Mouse (Mus musculus) urinary bladder, postnatal 0 days (tissue): ENCODE measurements around the gene C3ar1. TPM values are rescaled to one million over a fixed set of nuclear protein-coding genes. Genes with fewer than 3 reads are reported as not detected.

Experiments used
- microRNA-seq: library from miRNA; unstranded; fragments of <30 nt; microRNA quantifications from one replicate; pipeline ENCODE4, GENCODE M21; 2016
- polyA plus RNA-seq: library from polyadenylated mRNA; unstranded; fragments of >200 nt; fragmentation: Nextera tagmentation; extraction: Ambion mirVana; gene quantifications from 2 replicates; pipeline ENCODE4 v1.2.1, GENCODE M21; 2015

C3ar1 gene
- 5.4 and 16.3 TPM in 2 replicates for polyA plus RNA-seq

GRCm38 (mm10) chr6:122855955-122856354 lies at the start of gene C3ar1:
Gene C3ar1, minus strand, starts transcription at chr6:122856161.

DNA sequence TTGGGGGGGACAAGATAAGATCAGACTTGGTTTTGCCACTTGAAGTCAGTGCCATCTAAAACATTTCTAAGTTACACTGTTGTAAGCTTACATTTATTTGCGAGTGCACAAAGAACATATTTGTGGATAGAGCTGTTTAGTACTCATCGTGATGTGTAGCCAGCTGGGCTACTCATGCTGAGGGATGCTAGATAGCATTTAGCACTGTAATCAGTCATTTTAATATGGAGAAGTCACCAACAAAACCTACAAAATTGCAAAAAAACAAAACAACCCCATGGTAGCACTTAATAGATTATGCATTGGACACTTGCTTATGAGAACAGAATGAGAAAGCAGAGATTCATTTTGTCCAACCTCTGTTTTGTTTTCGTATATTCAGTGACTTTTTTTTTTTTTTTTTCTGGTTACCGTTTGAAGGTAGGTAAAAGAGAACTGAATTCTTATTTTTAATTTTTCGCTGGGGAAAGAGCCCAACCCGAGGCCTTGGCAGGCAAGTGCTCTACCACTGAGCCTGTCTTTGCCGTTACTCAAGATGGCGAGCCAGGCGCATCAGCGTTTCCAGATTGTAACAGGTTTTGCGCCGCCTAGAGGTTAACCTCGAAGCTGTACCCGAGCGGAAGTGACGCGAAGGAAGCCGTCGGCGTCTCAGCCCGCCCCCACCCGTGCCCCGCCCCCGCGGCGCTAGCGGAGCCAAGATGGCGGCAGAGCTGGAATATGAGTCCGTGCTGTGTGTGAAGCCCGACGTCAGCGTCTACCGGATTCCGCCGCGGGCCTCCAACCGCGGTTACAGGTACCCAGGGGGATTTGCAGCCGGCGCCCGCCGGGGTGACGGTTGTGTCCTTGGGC lies 18.1 kb upstream of the C3ar1 start, which contains the start of gene Necap1:
TSS of gene Necap1 (plus strand) at position 604 of the 849 bp plus-strand sequence.

DNA sequence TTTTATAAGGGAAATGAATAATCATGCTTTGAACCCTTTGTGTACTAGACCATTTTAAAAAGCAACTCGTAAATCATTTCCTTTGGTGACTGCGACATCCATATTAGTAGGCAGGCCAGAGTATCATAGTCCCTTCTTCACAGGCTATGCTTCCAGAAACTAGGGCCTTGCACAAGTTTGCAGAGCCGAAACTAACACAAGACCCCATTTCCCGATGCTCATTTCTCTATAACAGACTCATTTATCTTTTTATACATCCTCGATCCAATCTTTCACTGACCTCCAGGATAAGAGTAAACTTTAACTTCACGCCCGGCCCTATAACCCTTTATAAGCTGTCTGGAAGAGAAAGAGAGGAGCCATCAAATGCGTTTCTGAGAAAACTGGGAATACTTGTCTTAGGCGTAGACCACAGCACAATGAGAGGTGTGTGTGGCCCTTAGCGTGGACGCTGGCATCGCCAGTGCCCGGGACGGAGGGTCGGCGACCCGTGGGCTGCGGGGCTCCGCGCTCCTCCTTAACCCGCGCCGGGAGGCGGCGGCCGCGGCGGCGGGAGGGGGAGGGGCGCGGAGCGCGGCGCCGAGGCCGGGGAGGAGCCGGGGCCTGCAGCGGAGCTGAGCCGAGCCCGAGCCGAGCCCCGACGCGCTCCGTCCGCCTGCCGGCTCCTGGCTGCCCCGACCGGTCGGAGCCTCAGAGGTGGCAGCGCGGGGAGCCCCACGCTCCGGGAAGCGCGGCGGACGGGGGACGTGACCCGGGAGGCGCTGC lies 36.5 kb downstream of the C3ar1 start, which contains the start of gene Foxj2:
TSS of gene Foxj2 (plus strand) at position 609 of the 765 bp plus-strand sequence.

DNA sequence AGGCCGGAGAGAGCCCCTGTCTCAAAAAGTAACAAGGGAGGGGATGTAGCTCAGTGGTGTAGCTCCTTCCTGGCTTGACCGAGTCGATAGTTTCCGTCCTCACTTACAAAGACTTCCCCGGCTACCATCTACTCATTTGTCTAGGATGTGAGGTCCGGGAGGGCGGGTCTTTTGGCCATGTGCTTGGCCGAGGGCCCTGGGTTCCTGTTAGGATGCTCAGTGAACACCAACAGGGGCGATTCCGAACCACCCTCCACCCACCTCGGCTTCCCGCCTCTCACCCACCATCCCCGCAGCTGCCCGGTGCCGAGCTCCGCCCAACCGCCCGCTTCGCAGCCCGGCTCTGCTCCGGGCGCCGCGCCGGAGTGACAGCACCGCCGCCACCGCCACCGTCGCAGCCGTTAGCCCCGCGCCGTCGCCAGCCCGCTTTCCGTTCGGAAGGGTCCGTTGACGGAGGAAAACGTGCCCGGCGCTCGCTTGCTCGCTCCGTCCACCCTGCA lies 54.6 kb downstream of the C3ar1 start, which contains the start of gene Slc2a3:
TSS of gene Slc2a3 (minus strand) at position 340 of the 500 bp plus-strand sequence.

Small RNAs within 50 kb of the gene (microRNA-seq; reads per million reads assigned to microRNA genes)
- gene Mir7231, result not detected

Other genes with a start within 250 kb of the C3ar1 start
- not detected in 2 replicates for gene Gdf3, start 246.1 kb downstream of the C3ar1 start, polyA plus RNA-seq
- not detected in 2 replicates for gene Dppa3, start 229.8 kb downstream of the C3ar1 start, polyA plus RNA-seq
- gene Nanog, start 148.7 kb downstream of the C3ar1 start, polyA plus RNA-seq, result 0.24 and 0.58 TPM in 2 replicates
- 4.4 and 5.1 TPM in 2 replicates for gene Slc2a3, start 54.5 kb downstream of the C3ar1 start, polyA plus RNA-seq
- gene Foxj2, start 36.2 kb downstream of the C3ar1 start, polyA plus RNA-seq, result 5.3 TPM in 2 replicates
- gene Necap1, start 18.3 kb upstream of the C3ar1 start, polyA plus RNA-seq, result 31.6 and 39.2 TPM in 2 replicates
- gene Clec4a1, start 65.7 kb upstream of the C3ar1 start, polyA plus RNA-seq, result 5.9 TPM in 2 replicates
- 4.7 TPM in 2 replicates for gene Clec4a3, start 96.4 kb upstream of the C3ar1 start, polyA plus RNA-seq
- not detected in 2 replicates for gene Clec4a4, start 134.2 kb upstream of the C3ar1 start, polyA plus RNA-seq
- gene Clec4b1, start 193.8 kb upstream of the C3ar1 start, polyA plus RNA-seq, result not detected in 2 replicates